Mouse (Mus musculus): ENCODE measurements around the gene Tmem218.

Gene Tmem218

DNA sequence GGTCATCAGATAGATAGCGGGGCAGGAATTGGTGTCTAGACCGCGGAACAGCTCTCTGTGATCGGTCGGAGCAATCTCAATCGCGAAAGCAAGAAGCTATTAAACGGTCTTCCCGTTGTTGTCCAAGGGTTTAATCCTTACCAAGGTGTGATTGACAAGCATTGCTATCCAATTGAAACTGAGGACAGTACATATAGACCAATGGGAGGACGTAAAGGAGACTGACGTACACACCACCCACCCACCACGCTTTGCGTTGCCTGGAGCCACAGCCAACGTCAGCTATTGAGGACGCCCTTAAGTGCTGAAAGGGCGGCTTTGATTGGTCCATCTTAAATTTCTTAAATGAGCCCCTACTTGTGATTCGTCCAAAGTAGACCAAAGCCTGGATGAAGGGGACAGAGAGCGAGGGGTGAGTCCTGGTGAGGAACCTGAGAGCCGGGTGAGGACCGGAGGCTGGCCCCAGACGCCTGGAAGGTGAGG lies at the start of gene Tmem218:
Gene Tmem218 (plus strand): TSS at position 295 of the 483 bp plus-strand sequence.
- DNase-seq (ENCODE audit: low read depth, low spot score), result peak; percentile 97

DNA sequence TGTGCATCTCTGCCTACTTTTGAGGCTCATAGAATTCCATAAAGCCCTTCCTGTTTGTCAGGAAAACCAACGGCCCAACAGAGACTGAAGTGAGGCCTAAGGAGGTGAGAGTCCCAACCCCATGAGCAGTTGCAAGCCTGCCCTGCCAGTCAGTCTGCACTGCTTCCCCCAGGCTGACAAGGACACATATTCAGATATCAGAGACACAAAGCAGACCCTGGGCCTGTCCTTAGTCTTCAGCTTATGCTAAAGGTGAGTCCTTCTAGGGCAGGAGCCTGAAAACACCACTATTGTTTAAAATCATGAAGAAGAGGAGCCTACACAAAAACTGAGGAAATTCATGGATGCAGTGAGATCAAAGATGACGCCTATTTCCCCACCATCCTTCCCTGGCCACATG lies 47.3 kb upstream of the Tmem218 start:
- no peak for DNase-seq (ENCODE audit: low read depth, low spot score)

DNA sequence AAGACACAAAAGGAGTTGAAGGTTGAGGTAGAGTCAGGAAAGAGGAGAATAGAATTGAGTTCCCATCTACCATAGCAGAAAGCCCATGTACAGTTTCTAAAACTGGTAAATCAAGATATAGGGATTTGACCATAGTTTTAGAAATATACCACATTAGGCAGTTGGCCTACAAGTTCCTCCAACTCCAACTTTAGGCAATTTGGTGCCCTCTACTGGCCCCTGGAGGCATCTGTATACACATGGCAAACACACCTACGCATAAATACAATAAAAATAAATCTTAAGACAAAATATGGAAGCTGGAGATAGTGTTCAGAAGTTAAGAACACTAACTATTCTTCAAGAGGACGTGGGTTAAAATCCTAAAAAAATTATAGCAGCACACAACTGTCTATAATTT lies 41.1 kb upstream of the Tmem218 start:
- no peak for DNase-seq (ENCODE audit: low read depth, low spot score)

DNA sequence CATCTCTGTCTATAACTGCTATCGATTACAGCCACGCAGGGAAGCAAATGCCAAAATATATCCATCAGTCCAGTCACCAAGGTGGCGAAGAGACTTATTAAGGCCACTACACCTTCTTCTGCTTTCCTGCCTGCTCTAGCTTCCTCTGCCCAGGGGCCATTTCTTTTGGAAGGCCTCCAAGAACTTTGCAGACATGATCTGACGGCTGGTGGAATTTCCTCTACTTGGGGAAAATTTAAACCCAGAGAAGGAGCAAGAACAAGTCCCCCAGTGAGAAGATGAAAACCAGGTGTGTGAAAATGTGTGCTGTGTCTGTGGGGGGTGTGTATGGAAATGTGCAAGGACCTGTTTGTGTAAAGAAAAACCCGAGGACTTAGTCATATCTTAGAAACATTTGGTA lies 34.6 kb upstream of the Tmem218 start:
- DNase-seq (ENCODE audit: low read depth, low spot score), result no peak

DNA sequence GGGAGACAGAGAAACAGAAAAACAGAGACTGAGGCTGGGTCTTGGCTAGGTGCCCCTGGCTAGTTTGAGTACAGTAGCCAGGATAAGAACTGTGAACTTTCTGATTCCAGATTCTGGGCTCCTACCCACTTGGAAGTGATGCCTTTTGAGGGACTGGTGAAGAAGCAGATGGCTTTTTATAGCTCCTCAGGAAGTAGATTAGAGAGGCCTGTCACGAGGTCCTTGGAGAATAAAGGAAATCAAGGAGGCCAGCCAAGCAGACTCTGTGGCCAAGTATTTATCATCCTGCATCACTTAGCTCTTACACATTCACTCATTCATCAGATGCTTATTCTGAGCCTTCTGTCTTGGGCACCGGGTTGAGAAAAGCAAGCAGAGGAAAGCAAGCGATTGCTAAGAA lies 32.0 kb upstream of the Tmem218 start:
- no peak for DNase-seq (ENCODE audit: low read depth, low spot score)

DNA sequence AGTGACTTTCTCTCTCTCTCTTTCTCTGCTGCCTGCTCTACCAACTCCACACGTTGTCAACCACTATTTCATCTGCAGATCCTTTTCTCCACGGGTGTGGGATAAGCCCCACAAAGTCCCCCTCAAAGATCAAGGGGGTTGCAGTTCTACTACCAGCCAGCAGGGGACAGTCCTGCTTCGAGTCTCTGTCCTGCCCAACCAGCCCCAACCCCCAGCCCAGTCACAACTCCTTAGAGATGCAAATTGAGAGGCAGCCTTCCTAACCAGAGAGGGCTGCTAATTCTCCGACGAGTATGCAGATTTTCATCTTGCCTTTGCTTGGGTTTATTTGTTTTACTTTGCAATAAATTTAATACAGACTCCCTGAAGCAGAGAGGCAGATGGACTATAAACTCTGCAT lies 30.9 kb upstream of the Tmem218 start:
- DNase-seq (ENCODE audit: low read depth, low spot score), result peak; percentile 43

DNA sequence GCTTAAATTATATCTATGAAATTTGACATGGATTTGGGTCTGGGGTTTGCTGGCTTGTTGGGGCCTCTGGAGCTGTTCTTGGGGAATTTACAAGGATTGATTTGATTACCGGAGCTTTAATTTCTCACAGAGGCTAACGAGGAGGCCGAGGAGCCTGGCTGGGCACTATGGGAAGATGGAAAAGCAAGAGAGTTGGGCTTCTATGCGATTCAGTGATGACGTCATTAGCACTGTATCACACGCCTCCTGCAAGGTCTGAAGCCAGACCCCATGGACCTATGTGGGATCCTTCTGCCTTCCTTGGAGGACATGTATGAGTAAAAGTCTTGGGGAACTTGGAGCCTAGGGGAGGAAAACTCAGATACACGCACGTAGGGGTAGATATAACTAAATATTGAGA lies 30.5 kb upstream of the Tmem218 start:
- no peak for DNase-seq (ENCODE audit: low read depth, low spot score)

DNA sequence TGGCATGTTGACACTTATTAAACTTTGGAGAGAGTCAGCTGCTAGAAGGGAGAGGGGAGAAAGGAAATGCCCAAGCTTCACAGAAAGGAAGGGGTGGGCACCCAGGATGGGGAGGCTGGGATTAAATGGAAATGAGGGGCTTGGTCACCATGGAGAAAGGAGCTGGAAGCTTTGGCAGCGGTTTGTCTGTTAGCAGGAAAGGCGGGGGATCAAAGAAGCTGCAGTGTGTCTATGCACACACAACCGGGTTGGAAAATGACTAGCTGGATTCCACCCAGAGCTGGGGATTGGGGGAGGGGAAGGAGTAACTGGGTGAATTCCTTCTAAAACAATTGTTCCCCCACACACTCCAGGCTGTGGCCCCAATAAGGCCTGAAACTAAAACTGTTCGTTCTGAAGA lies 29.1 kb upstream of the Tmem218 start:
- no peak for DNase-seq (ENCODE audit: low read depth, low spot score)

DNA sequence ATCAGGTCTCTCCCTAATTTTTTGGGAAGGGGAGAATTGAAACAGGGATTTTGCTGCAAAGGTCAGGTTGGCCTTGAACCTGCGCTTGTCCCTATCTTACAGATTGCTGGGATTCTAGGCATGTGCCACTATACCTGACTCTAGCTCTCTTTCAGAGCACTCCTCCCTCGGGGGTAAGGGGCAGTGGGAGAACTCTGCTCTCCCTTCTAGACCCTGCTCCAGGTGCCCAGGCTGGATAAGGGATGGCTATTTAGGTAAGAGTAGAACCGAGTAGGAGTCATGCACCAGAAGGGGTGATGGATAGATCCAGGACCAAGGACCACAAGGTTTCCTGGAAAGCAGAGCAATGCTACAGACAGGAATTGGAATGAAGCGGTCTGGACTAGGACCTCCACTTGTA lies 28.4 kb upstream of the Tmem218 start:
- no peak for DNase-seq (ENCODE audit: low read depth, low spot score)

DNA sequence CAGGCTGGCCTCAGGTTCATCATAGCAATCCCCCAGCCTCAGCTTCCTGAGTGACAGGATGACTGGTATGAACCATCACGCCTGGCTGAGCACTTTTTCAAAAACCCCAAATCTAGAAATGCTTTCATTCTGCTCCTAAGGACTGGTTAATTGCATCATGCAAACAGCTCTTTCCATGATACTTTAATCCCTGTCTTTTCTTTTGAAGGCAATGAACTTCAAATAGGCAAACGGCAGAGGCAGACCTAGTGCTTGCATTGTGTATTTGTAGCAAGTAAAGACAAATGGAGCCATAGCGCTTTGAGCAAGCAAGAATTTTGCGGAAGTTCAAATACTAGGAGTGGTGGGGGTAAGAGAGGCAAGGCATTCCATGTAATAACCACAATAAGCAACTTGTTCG lies 26.4 kb upstream of the Tmem218 start:
- no peak for DNase-seq (ENCODE audit: low read depth, low spot score)

DNA sequence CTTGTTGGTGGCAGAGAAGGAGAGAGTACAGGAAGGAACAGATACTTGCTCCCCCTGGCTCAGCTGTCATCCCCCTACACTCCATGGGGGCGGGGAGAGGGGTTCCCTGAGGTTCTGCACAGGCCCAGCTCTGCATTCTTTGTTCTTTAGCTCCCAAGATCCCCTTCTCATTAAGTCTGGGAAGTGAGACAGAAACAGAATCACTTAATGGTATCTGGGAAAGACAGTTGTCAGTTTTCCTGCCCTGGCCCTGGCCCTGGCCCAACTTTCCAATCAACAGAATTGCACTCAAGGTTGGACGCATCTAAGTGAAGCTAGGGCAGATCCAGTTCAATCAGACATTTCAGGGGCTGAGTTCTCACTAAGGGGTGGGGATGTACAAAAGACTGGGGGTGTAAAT lies 24.8 kb upstream of the Tmem218 start:
- DNase-seq (ENCODE audit: low read depth, low spot score), result no peak

DNA sequence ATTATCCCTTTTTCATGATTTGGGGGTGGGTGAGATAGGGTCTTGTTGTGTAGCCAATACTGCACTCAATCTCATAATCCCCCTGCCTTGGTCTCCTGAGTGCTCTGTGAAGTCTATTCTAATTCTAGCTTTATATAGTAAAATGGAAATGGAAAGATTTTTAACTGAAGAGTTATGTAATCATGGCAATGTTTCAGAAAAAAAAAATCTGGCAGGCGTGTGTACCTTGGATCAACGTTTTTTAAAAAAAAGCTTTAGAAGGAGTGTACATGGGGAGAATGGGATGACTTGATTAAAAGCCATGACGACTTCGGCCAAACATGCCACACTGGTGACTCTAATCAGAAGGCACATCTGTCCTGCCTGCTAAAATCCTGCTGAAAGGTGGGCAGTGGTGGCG lies 20.6 kb upstream of the Tmem218 start:
- no peak for DNase-seq (ENCODE audit: low read depth, low spot score)

DNA sequence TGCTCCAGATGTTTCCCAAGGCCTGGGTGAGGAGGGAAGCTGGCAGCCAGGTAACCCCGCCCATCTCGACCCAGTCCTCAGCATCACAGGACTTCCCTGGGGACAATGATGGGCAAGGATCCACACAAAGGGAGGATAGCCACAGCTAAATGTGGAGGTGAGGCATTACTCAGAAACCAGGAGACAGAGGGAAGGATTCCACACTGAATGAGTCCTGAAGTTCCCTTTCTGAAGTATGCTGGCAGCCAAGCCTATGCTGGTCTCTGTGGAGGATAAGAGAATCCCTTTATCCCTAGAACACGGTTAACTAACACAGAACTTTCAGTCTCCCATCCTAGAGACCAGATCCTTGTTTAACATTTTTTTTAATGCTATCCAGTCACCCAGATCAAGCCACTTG lies 20.0 kb upstream of the Tmem218 start:
- no peak for DNase-seq (ENCODE audit: low read depth, low spot score)

DNA sequence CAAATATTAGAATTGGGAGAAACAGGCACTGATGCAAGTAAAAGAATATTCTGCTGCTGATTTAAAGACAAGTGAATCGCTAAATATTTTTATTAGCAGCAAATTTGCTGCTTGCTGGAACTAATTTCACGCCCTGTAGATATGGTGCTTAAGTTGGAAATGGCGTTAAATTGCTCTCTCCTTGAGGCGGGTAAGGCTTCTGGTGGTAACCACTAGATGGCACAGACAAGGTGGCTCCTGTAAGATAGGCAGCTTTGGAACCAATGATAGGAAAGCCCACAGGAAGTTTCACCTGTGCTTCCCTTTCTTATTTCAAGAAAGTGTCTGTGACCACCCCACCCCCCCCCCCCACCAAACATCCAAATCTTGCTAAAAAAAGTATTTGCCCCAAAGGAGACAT lies 11.0 kb upstream of the Tmem218 start:
- no peak for DNase-seq (ENCODE audit: low read depth, low spot score)

DNA sequence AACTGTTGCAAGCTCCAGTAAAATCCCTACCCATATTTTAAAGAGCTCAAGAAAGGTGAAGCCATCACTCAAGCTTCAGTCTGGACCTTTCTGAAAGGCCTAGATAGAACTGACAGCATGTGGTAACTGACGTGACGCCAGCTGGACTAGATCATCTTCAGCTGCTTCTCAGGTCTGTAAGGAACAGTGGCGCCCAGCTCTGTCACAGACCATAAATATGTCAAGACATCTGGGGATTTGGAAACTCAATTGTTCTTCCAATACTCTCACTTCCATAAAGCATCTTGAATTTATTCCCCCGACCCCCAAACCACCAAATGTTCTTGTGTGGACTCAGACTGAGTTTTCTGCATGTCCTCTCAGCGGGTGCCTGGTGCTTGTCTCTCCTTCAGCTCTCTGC lies 7.6 kb upstream of the Tmem218 start:
- DNase-seq (ENCODE audit: low read depth, low spot score), result no peak

DNA sequence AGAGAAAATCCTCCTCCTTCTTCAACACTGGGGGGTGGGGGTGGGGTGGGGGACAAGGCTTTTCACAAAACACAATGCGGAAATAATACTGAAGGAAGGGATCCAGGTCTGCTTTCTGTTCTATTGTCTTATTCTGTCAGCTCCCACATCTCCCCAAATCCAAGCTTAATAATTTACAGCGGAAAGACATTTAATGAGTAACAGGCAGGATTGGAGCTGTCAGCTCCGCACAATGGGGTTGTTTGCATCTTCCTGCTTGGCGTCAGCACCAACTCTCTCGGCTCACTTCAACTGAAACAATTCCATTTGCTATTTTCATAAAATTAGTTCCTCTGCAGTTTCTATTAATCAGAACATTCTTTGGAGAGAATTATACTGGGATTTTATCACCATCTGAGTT lies 4.1 kb upstream of the Tmem218 start:
- no peak for DNase-seq (ENCODE audit: low read depth, low spot score)

DNA sequence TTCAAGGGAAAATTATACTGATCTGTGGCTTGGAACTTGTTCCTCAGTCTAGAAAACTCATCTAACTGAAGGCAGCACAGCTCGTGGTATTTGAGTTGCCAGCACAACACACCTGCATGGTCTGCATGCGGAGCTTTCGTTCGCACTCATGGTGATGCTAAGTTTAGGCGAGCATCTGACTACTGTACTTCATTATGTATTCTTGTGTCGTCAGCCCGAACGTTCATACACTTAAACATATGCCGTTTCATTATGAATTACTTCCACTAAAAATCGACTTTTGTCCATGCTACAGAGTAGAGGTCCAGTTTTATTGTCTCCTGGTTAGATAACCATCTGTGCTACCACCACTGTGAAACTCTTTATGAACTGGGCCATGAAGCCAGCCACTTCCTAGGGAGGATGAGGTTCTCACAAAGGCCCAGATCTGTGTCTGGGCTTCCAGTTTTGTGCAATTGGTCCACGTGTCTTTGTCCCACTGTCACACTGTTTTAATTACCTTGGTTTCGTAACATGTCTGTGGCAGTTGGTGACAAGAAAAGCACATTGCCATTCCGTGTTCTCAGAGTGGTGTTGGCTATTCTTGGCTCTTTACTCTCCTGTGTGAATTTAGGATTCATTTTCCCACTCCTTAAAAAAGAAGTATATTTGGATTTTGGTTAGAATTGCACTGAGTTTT lies 5.2 kb downstream of the Tmem218 start:
- no peak for DNase-seq (ENCODE audit: low read depth, low spot score)

DNA sequence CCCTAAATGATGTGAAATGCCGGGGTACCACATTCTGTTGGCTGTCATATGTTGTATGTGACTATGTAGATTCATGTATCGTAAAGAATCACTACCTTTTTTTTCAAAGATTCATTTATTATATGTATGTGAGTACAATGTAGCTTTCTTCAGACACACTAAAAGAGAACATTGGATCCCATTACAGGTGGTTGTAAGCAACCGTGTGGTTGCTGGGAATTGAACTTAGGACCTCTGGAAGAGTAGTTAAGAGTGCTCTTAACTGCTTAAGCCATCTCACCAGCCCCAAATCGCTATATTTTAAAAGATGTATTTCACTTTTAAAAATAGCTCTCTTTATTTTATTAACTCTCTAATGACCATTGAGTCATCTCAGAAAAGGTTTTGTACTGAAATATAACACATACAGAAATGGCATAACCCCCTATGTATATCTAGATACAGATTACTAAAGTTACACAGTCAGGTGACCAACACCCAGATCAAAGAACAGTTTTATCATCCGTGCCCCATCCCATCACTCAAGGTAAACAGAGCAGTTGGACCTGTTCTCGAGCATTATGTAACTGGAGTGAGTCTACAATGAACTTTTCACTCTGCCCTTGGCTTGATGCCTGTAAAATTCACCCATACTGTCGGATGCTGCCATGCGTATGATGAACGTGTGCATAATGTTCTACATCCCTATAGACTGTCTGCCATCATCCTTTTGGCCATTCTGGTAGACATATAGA lies 6.5 kb downstream of the Tmem218 start:
- DNase-seq (ENCODE audit: low read depth, low spot score), result no peak

DNA sequence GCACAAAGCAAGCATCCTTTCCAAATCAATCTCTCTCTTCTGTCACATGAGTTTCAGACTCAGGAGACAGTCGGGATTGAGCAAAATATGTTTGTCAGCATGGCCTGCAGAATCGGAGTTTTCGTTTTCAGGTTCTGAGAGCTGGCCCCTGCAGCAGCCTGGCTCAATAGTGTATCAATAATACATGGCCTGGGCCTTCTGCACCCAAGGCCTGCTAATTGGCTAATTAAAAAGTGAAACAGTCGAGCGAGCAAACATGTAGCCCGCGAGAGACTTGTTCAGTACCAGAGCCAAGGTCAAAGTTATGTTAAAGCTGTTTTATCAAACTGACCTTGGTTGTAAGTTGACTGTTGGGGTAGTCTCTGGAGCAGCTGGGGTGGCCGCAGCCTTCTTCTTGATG lies 12.7 kb downstream of the Tmem218 start:
- DNase-seq (ENCODE audit: low read depth, low spot score), result no peak

DNA sequence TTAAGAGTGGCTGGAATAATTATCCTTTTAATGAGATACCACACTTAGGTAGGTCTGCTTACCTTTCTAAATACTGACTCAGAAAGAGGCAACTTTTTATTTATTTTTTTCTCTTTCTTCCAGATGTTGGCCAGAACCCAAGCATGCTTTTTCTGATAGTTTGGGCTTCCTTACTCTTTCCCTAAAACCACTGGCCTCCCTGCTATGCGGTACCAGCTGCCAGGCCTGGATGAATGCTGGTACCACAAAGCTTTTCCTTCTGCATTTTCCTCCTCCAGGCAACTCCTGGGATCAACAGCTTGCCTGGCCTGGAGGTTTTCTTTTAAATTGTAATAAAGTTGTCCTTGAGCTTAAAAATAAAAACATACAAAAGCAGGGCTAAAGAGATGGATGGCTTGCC lies 17.6 kb downstream of the Tmem218 start:
- no peak for DNase-seq (ENCODE audit: low read depth, low spot score)

DNA sequence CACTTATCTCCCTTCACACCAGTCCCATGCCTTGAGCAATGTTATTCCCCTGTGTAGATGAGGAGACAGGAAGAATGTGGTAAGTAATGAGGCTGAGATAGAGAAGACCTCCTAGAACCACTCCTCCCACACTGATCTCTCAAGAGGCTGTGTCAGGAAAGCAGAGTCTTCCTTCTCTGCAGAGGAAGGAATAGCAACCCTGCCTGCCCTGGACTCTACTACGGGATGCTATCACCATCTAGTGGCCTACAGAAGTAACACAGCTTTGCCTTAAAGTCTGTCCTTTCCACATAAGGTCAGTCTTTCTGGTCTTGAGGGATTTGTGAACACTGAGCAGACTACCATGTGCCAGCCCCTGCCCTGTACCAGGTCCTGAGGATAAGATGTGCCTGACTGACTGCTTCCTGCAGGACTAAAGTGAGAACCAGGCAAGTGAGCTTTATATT lies 21.9 kb downstream of the Tmem218 start:
- peak; percentile 58 for DNase-seq (ENCODE audit: low read depth, low spot score)

DNA sequence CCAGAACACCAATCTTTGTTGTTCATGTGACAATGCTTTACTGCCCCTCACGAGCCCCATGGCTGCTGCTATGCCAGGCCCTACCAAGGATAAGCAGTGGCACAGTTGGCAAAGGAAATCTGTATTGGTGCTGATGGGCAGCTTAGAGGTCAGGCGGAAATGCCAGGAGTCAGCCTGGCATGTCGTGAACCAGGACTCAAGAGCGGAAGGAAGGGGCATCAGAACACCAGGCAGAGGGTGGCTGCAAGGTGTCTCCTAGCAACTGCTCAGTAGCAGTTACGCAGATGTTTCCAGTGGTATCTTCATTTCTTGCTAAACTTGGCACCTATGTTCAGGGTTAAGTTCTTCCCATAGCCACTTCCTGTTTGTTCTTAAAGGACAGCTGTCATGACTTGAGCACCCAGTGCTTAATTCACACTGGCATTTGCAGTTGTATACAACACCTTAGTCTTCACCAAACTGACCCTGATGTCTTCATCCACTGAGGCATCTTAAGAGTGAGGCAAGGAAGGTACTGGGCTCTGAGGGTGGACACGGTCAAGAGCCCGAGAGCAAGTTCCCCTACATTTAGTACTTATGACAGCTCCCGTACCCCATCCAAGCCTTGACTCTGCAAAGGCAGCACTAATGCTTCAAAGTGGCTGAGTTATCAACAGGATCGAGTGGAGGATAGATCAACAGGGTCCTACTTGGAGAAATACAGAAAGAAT lies 22.6 kb downstream of the Tmem218 start:
- no peak for DNase-seq (ENCODE audit: low read depth, low spot score)

Measured in embryo, embryonic 11.5 days (tissue).